Mouse (Mus musculus): ENCODE results near the gene Itpr2. TPM values are rescaled to one million over a fixed set of nuclear protein-coding genes. Genes with fewer than 3 reads are reported as not detected.

The Itpr2 gene
- total RNA-seq, 2 experiments from 2014 or later: 15.6 to 22.1 TPM

DNA sequence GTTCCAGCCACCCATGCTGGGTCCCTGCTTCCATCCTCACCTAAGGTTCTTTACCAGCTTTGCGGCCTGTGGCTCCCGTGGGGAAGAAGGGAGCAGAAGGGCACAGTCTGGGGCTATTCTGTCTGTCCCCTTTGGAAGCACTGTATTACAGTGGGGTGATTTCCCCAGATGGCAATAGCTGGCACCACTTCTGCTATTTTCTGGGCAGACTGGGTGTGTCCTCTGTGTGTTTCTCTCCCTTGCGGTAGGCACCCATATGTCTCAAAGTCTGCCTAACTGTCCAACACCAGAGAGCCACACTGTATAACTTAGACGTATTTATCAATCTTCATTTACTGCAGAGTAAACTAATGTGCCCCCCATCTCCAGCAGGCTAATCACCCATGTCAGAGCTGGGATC is 388.9 kb downstream of the Itpr2 start:
- H3K4me3 ChIP-seq: no peak overlapping the region
- DNase-seq (ENCODE audit: low spot score in 2 of 2): no peak
- peak overlapping the region; percentile 64; the same call in 1 of the 2 replicates for H3K27ac ChIP-seq
- no peak for TF ChIP-seq CTCF (conservative IDR thresholded peaks at IDR 0.05)

DNA sequence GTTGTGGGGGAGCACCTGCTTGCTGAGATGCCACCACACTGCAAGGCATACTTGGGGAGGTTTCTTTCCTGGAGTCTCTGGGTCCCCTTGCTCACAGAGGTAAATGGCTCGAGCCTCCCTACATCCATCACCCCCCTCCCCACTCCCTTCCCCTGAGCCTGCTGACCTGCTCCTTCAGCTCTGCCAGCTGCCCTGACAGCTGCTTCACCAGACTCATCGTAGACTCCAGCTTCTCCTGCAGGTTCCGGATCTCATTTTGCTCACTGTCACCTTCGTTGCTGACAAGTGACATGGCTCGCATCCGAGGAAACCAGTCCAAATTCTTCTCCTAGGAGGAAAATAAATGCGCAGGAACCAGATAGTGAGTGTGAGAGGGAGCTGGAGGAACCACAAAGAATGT is 389.8 kb downstream of the Itpr2 start:
- DNase-seq (ENCODE audit: low spot score in 2 of 2): no peak
- Histone ChIP-seq H3K27ac (peak overlapping the region; percentile 70), H3K4me3 (no peak overlapping the region)
- TF ChIP-seq CTCF (conservative IDR thresholded peaks at IDR 0.05): no peak

DNA sequence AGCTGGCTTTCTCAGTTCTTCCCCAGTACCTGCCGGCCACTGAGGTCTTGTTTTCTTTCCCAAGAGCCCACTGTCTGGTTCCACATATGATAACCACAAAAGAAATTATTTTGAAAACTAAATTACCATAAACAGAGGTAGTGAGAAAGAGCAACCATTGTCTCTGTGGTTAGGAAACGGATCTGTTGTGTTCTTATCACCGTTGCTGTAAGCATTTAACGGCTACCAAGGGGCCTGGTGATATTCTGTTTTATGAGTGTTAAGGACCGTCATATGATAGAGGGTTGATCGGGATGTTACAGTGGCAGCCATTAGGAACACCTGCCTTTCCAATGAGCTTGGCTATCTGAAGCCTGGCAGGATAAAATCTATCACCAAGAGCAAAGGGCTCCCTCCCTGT is 390.2 kb downstream of the Itpr2 start:
- no peak overlapping the region for H3K4me3 ChIP-seq
- no peak for TF ChIP-seq CTCF (conservative IDR thresholded peaks at IDR 0.05)
- DNase-seq (ENCODE audit: low spot score in 2 of 2): no peak
- H3K27ac ChIP-seq: peak overlapping the region; percentile 70

DNA sequence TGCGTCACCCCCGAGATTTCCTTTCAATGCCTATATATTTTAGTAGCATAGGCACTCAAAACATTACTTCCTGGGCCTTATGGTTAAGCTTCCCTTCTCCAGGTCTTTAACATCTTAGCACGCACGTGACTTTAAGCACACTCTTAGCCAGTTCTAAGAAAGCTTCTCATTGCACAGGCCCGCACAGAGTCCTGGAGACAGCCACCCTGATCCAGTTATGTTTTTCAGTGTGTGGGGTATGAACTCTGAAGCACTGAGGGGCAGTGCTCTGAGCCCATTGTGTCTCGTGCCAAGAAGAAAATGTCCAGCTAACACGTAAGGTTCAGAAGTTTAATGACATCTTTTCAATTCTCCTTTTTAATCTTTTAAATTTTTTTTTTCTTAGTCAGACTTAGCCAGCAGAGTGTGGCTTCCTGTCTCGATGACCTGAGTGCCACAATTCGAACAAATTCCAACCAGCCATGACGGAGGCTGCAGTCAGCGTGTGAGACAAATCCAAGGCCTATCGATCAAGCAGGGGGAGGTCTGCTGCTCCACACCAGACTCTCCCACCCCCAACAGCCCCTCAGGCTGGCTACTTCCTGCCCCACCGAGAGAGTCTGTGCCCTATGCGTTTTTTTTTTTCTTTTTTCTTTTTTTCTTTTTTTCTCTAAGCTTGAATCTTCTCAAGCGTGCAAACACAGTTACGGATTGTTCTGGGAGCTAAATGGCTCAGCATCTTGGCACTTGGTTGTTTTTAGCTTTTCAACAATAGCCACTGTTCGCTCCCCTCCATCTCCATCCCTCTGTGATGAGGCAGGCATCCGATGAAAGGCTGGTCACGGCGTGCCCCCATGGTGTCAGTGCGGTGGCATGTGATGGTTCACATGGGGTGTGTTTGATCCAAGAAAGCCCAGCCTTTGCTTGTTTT is 390.9 kb downstream of the Itpr2 start:
- TF ChIP-seq CTCF (conservative IDR thresholded peaks at IDR 0.05): no peak
- no peak overlapping the region for H3K4me3 ChIP-seq
- H3K27ac ChIP-seq: peak overlapping the region; percentile 71
- peak in 1 of 2 experiments; percentile 55 for DNase-seq (ENCODE audit: low spot score in 2 of 2)

DNA sequence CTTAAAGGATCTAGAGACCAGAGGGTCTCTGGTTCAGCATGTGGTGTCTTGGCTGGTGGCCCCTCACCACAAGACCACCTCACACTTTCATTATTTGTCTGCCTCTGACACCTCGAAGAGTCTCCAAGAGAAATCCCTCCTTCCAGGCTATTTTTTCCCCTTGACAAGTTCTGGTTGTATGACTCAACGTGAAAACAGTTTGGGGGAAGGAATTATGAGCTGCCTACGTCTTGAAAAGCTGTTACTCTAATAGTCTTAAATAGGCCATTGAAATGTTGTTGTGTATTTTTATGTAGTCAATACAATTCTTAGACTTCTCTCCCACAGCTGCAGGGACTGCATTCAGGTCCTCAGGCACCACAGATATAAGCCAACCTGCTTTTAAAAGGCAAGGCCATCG is 391.6 kb downstream of the Itpr2 start:
- no peak for TF ChIP-seq CTCF (conservative IDR thresholded peaks at IDR 0.05)
- peak overlapping the region; percentile 71 for H3K27ac ChIP-seq

DNA sequence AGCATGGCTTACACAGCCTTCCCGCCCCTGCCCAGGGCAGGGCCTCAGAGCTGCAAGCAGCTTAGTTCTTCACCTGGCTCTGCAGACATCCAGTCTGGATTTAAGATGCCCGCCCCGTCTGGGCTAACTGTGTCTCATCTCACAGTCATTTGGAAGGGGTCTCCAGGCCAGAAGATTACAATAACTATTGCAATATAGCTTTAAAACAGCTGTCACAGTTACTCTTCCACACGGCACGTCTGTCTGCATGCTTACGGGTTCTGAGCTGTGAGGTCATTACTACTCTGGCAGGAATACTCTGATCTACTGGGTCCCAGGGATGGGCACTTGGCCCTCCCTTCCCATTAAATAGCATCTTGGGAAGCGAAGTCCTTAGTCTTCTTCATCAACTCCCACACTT is 393.3 kb downstream of the Itpr2 start:
- no peak overlapping the region for H3K27ac ChIP-seq
- no peak overlapping the region for H3K4me3 ChIP-seq
- TF ChIP-seq CTCF (conservative IDR thresholded peaks at IDR 0.05): no peak
- DNase-seq (ENCODE audit: low spot score in 2 of 2): no peak

More for the DNA sequence above, 391.6 kb downstream of the Itpr2 start:
- H3K4me3 ChIP-seq: no peak overlapping the region
- DNase-seq (ENCODE audit: low spot score in 2 of 2): no peak

DNA sequence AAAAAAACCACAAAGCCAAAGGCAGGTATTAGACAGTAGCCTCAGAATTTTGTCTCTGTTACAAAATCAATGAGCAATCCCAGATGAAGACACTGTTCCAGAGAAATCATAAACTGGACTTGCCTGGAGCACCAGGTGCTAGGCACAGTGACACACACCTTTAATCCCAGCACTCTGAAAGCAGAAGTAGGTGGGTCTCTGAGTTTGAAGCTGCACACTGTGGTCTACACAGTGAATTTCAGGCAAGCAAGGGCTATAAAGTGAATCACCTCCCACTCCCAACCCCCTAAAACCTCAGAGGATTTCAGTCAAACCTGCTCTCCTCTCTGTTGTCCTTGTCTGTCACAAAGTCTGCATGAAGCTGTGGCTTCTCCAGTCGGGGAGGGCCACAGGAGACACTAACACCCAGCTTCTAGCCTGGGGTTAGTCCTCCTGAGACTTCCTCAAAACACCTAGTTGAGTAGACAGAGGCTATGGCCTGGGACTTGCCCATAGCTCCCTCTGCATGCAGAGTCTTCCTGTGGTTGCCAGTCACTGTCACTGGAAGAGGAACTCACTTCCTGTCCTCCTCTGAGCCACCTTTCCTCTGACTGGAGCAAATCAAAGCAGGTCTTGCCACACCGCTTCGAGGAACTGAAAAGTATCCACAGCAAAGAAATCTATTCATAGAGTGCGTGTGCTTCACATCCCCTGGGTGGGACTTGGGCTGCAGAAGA is 394.7 kb downstream of the Itpr2 start:
- Histone ChIP-seq H3K4me3 (no peak overlapping the region), H3K27ac (no peak overlapping the region)
- no peak for DNase-seq (ENCODE audit: low spot score in 2 of 2)
- TF ChIP-seq CTCF (conservative IDR thresholded peaks at IDR 0.05): no peak

DNA sequence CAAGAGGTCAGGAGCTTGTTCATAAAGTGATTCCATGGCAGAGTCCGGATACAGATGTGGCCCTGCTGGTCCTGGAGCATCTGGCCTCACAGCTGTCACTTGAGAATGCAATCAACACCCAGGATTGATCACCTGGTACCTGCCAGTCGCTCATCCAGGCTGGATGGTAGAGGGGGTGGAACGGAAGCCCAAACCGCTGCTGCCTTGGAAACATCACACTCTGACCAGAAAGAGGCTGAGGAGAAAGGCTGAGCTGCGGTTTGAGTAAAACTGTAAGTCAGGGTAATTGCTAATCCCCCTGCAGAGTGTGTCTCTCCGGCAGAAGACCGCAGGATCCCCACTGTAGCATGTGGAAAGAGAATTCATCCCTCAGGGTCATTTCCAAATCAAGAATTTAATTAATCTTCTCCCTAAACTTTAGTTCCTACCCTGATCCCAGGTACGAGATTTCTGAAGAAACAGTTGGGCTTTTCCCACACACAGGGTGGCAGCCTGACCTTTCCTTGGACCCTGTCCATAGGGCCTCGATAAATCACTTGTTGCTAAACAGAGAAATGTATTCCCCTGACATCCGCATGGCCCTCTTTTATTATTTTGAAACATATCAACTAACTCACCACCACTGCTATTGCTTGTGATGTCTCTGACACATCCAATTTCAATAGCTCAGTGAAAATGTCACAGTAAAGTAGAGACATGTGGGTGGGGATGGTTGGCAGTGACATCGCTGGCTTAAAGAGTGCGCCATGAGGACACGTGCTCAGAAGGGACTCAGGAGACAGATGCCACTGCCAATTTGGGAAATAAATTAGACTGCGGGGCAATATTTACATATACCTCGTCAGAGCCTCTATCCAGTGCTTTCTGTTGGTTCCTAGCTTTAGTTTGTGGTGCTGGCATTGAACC is 418.7 kb downstream of the Itpr2 start:
- Histone ChIP-seq H3K4me3 (no peak overlapping the region), H3K27ac (no peak overlapping the region)
- DNase-seq (ENCODE audit: low spot score in 2 of 2): peak in 1 of 2 experiments; percentile 35
- TF ChIP-seq CTCF (conservative IDR thresholded peaks at IDR 0.05): no peak

DNA sequence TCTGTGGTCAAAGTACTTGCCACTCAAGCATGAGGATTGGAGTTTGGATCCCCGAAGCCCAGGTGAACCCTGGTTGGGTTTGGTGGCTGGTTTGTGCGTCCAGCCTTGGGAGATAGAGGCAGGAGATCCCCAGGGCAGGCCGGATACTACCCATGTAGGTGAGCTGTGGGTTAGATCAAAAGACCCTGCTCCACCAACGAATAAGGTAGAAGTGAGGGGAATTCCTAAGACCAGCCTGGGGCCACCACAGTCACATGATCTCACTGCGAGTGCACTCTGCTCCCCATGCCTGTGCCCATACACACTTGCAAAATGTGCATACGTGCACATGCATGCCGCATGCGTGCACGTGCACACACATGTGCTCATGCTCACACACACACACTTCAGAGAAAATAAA is 419.5 kb downstream of the Itpr2 start:
- Histone ChIP-seq H3K27ac (no peak overlapping the region), H3K4me3 (no peak overlapping the region)
- TF ChIP-seq CTCF (conservative IDR thresholded peaks at IDR 0.05): no peak
- DNase-seq (ENCODE audit: low spot score in 2 of 2): no peak

DNA sequence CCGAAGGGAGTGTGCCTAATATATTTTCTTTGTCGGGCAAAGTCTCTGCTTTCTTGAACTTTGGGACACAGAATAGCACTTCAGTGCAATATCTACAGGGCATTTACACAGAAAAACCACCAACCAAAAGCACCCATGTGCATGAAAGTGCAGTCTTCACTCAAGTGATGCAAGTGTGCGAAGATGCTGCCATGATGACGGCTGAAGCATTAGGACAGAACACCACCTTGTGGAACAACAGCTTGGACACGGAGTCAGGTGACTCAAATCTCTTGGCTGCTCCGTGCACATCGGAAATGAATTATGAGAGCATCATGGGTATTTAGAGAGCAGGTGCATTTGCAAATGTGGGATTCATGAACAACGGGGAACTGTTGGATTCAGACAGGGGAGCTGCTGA is 420.4 kb downstream of the Itpr2 start:
- DNase-seq (ENCODE audit: low spot score in 2 of 2): no peak
- no peak for TF ChIP-seq CTCF (conservative IDR thresholded peaks at IDR 0.05)
- Histone ChIP-seq H3K27ac (no peak overlapping the region), H3K4me3 (no peak overlapping the region)

DNA sequence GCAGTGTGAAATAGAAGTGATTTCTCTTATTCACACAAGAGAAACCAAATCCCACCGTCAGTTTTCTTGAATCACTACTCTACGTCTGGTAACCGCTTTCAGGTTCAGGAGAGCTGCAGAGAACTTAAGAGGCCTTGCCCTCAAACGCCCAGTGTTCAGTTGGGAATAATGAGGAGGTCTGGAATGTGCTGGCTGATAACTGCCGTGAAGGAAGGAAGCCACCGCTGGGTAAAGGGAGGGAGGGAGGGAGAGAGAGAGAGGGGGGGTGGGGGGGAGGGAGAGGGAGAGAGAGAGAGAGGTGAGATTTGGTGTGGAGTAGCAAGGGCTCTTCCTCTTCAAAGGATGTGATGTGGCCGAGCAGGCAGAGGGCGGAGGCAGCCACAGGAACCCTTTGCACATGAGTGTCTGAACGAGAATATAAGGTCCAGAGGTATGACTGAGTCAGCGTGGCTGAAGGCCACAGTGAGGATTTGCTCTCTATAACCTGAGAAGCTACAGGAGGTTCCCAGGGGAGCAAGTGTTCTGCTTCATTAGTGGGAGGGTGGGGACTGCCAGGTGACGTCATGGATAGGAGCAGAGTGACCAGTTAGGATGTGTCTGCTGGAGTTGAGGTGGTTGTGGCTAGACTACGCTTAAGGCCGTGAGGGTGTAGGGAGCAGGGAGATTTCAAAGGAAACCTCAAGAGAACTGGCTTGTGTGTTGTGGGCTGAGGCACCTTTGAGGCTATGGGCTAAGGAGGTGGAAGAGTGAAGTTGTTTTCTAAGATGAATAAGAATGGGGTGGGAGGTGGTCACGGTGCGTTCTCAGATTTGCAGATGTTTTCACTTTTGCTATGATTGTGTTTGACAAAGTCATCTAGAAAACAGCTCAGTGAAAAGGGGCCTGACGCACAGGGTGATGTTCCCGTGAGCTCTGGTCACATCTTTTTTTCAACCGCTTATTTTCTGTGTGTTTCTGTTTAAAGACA is 421.2 kb downstream of the Itpr2 start:
- Histone ChIP-seq H3K27ac (no peak overlapping the region), H3K4me3 (no peak overlapping the region)
- no peak for DNase-seq (ENCODE audit: low spot score in 2 of 2)
- no peak for TF ChIP-seq CTCF (conservative IDR thresholded peaks at IDR 0.05)

All from layer of hippocampus, adult 2 months (tissue).